Mouse (Mus musculus): Measurements from ENCODE around the gene Fank1.
"Not testable (repeated sequence)": the region's sequence is repeated elsewhere in the genome, so short reads cannot be mapped to it uniquely, and the experiment has no call there.

Gene Fank1

DNA sequence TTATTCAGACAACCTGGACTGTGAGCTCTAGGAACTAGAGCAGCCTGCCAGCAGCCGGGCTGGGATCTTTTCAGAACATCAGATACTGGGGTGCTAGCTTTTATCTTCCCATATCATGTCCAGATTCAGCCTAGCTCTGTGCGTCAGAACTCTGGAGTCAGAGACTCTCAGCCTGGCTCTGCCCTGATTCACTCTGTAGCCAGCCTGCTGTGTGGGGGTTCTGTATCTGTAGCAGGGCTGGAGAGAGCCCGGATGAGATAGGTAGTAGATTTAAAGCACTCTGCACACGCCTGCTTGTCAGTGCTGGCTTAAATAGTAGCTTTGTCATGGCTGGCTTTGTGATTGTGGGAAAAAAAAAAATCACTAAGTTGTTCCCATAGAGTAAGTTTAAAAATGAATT is 51.9 kb downstream of the Fank1 start:
- no peak for DNase-seq (ENCODE audit: low read depth, low spot score)

DNA sequence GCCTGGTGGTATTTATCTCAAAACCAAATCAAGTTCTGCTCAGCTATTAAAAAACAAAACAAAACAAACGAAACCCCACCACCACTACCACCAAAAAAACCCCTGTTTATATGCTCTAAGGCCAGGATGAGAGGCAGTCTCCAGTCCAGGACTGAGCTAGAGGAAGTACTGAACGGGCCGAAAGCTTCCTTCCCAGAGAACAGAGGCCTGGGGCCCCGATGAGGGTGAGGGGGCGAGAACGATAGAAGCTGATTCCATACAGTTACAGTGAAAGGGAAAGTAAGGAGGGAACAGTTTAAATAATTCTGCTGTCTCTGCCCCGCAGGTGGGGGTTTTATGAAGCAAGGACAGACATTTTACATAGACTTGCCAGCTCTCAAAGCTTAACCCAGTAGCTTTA is 52.9 kb downstream of the Fank1 start:
- DNase-seq (ENCODE audit: low read depth, low spot score): no peak

DNA sequence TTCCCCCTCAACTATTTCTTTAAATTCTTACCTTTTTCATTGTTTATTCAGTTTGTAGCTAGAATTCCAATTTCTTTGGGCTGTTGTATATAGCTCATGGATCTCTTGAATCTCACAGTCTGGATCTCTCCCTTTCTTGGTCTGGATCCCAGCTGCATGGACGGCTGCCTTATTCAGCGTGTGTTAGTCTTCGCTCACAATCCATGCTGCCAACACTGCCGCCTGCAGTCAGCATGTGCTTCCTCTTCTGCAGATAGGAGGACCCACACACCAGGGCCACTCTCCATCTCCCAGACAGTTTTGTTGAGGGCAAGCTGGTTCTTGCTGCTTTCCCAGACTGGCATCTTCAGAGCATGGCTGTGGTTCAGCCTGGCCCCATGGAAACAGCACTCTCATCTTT is 62.9 kb downstream of the Fank1 start:
- no peak for DNase-seq (ENCODE audit: low read depth, low spot score)

DNA sequence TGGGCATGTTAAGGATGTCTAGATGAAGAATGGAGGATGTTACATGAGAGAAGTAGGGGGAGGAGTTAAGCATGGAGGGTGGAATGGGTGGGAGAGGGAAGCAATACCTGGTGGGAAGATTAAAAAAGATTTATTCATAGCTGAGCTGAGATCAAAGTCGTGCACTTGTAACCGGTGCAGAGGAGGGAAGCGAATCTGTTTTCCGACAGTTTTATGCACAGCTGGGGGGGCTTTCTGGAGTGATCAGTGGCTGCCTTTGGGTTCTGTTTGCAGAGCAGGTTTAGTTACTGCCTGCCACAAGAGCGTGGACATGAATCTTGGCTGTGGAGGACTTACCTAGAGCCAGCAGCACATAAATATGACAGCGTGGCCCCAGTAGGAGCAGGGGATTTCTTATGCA is 65.4 kb downstream of the Fank1 start:
- DNase-seq (ENCODE audit: low read depth, low spot score): no peak

DNA sequence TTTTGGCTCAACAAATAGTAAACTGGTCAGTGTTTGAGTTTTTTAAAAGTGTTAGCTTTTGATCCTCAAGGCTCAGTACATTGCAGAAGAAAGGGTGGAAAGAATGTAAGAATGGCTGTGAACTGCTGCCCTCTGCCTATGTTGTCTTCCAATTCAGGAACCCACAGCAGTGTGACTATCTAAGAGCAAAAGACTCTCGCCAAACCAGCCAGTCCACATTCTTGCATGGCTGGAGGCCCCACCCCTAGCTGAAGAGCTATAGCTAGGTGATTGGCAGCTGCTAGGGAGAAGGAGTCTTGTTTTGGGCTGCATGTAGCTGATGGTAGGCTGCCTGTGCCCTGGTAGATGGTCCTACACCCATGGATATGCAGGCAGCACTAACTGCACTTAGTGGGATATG is 70.5 kb downstream of the Fank1 start:
- no peak for DNase-seq (ENCODE audit: low read depth, low spot score)

DNA sequence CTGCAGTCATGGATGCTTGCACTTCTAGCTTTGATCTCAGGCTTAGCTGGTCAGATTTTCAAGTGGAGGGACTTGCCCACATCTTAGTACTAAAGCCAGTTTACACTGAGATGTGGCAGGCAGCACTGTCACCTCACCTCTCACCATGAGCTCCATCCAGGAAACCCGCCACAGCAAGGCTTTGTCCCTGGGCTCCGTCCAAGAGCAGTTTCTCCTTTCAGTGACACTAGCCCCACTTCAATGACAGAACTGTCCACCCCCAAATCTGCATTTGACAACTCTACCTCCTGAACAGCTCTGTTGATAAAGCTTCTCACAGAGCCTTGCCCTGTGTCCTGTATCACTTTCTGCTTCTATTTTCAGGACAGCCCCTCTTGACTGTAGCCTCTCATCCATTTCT is 71.5 kb downstream of the Fank1 start:
- no peak for DNase-seq (ENCODE audit: low read depth, low spot score)

DNA sequence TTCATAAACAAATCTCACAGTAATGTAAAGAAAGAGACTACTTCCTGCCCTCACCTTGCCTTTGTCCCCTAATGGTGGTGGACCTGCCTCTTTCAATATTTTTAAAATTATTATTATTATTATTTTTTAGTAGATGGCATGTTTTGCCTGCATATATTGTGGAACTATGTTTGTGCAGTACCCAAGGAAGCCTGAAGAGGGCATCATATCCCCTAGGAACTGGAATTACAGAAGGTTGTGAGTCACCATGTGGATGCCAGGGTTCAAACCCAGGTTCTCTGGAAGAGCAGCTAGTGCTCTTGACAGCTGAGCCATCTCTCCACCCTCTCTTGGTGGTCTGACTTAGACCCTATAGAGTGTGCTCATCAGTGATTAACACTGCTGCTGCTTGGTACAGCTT is 74.1 kb downstream of the Fank1 start:
- DNase-seq (ENCODE audit: low read depth, low spot score): no peak

DNA sequence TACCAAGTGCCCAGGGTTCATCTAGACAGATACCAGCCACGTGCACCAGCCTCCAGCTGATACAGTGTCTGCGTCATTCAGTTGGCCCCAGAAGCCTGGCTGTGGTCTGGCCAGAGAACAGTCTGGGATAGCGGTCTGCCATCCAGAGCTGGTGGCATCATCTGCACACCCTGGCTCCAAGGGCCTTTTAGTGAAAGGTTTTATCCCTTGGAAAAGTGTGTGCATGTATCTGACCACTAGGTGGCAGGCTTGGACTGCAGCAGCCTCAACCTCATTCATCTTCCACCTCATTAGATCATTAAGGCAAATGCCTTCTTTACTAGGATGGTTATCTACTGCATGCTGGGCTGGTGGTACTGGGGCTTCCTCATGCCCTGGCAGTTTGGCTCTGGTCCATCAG is 79.6 kb downstream of the Fank1 start:
- peak; percentile 39 for DNase-seq (ENCODE audit: low read depth, low spot score)

DNA sequence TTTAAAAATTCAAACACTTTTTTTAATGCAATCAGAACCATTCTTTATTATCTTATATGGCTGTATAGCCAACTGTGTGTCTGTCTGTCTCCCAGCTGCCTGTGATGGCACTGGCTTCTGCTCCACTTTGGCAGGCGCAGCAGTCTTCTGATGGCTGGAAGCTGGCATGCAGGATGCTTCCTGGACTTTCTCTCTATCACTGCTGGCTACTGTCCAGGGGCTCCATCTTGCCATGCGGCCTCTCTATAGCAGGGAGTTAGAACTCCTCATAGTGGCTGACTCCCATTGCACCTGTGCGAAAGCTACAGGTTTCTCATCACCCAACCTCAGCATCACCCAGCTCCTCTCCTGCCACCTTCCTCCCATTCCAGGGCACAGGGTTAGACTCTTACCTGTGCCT is 81.8 kb downstream of the Fank1 start:
- DNase-seq (ENCODE audit: low read depth, low spot score): no peak

DNA sequence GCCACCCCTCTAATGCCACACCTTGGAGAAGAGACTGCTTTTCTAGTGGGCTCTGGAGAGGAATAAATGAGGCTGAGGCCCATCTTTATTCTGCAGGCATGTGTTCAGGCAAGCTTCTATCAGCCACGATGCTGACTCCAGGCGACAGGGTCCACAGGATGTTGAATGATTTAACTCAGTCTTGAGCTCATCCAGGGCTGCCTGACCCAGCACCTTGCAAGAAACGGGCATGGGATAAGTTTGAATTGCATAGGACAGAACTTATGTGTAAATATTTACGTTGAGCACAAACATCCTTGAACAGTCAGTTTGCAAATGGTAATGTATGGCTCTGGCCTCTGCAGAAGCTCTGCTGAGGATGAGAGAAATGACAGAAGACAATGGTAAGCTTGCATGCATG is 82.9 kb downstream of the Fank1 start:
- DNase-seq (ENCODE audit: low read depth, low spot score): no peak

DNA sequence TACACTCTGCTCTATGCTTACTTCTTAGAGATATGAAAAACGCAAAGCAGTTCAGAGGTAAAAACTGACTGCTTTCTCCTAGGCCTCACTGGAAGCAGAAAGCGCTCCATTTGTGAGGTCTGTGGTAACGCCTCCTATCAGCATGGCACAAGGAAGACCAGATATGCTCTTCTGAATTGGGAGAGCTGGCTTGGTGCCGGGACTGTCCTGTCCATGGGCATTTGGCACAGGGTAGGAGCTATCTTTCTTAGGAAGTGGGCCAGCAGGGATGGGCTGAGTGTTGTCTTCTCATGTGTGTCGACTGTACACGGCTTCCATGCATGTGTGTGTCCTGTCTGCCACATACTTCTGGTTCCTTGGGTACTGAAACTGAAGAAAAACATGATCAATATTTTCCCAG is 85.6 kb downstream of the Fank1 start:
- no peak for DNase-seq (ENCODE audit: low read depth, low spot score)

DNA sequence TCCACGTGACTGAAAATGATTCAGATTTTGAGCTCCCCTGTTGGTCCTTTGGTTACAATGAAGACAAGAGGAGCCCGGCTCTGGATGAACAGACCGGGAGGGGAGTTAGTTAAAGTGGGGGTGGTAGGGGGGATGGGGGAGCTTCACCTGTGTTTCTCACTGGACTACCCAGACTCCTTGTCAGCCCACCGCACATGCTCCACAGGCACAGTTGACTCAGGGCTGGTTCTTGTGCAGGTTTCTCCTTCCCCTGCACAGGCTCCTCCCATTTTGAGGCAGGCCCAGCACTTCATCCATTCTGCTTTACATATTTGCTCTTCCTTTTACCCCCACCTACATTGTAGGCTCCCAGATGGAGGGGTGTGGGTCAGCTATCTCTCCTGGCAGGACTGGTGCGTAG is 86.1 kb downstream of the Fank1 start:
- DNase-seq (ENCODE audit: low read depth, low spot score): no peak

DNA sequence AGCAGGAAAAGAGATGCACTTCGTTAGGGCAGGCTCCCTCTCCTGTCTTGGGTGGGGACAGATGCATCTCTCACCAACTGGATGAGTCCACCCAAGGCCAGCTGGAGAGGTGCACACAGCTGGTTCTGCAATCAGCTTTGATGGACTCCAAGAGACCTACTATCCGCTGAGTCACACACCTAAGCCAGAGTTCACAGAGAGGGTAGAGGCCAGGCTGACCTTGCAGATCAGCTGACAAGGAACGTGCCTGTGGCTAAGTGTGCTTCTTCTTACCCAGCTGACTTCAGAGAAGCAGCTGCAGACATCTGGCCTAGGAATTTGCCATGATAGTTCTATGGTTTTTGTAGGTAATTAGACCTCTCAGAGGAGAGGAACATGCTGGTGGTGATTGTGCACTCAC is 86.5 kb downstream of the Fank1 start:
- no peak for DNase-seq (ENCODE audit: low read depth, low spot score)

DNA sequence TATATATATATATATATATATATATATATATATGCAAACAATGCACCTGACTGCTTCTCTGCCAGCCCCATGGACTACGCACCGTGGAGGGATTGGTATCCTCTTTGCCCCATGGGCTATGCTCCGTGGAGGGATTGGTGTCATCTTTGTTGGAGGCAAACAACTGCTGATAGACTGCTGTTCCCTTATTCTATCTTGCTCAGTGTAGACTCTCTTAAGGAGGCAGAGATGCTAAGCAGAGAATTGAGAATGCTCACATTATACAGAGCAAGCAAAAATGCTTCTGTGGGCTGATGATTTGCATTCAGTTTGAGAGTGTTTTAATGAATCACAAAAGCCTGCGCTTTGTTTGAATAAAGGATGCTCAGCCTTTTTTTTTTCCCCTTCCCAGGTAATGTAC is 87.0 kb downstream of the Fank1 start:
- DNase-seq (ENCODE audit: low read depth, low spot score): no peak

DNA sequence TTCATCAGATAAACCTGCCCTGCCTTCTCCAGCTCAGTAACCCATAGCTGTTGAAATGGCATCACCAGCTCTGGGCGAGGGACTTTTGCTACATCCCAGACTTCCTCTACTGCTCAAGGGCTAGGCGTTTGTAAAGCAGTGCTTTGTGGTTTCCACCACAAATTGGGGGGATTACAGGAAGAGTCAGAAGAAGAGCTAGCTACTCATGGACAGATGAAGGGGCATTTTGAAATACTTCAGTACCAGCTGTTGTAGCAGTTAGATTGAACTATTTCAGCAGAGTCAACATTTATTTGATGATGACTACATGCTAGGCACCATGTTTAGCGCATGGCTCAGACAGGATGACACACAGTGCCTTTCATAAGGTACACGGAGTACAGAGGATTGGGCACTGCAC is 93.6 kb downstream of the Fank1 start:
- DNase-seq (ENCODE audit: low read depth, low spot score): no peak

DNA sequence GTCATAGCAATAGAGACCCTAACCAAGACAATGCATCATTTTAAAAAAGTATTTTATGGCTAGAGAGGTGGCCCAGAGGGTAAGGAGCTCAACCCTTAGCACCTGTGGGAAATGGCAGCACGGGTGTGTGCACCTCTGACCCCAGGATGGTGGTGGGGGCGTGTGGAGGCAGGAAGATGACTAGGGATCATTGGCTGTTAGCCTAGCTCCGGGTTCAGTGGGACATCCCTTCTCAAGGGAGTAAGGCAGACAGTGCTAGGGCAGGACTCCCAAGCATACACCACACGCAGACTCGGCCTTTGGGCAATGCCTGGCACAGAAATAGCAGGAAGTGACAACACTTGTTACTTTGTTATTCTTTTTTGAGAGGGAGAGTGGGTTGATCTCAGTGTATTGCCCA is 96.0 kb downstream of the Fank1 start:
- no peak for DNase-seq (ENCODE audit: low read depth, low spot score)

DNA sequence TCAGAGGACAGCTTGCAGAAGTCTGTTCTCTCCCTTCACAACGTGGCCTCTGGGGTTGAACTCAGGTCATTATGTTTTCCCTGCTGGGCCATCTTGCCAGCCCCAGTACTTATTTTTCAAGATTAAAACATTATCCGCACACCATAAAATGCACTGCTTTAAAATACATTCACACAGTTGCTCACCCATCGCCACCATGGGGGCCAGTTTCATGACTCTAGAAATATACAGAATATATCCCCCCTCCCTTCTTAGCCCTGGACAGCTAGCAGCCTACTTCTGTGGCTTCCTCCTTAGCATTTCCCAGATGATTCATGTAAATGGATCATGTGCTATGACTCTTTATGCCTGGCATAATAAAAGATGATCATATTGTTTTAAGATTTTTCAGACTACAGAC is 99.5 kb downstream of the Fank1 start:
- no peak for DNase-seq (ENCODE audit: low read depth, low spot score)

DNA sequence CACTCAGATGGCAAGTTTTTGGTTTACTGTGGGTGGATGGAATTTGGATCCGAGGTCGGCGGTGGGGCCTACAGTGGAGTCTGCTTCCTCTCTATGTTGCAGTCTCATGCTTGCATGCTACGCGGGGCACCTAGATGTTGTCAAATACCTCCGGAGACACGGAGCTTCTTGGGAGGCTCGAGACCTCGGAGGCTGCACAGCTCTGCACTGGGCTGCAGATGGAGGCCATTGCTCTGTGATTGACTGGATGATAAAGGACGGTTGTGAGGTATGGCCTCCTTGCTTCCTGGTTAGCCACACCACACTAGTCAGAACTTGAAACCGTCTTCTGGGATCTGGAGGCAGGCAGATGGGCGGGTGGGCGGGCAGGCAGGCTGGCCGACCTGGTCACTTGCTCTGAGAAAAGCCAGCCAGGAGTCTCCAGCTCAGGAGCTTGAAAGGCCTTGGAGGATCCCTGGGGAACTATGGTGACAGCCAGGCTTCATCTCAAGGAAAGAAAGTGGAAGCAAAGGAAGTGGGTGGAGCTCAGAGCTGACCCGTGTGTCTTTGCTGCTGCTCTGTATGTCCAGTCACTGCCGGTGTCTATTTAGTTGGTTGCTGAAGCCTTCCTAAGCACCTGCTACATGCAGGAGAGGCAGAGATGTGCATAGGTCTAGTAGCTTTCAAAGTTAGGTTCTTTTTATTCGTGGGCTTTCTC is 100.1 kb downstream of the Fank1 start:
- no peak for DNase-seq (ENCODE audit: low read depth, low spot score)

DNA sequence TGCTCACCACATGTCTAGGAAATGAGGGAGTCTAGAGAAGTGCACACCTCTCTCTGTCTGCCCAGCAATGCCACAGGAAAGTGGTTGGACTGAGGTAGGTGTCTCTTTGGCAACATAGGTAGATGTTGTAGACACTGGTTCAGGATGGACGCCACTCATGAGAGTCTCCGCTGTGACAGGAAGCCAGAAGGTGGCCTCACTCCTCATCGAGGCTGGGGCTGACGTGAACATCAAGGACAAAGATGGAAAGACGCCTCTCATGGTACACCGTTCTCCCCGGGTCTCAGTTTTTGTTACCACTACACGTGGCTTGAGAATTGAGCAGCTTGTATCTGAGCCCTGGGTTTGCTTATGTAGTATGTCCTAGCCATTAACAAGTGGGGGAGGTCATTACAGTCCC is 103.1 kb downstream of the Fank1 start:
- no peak for DNase-seq (ENCODE audit: low read depth, low spot score)

DNA sequence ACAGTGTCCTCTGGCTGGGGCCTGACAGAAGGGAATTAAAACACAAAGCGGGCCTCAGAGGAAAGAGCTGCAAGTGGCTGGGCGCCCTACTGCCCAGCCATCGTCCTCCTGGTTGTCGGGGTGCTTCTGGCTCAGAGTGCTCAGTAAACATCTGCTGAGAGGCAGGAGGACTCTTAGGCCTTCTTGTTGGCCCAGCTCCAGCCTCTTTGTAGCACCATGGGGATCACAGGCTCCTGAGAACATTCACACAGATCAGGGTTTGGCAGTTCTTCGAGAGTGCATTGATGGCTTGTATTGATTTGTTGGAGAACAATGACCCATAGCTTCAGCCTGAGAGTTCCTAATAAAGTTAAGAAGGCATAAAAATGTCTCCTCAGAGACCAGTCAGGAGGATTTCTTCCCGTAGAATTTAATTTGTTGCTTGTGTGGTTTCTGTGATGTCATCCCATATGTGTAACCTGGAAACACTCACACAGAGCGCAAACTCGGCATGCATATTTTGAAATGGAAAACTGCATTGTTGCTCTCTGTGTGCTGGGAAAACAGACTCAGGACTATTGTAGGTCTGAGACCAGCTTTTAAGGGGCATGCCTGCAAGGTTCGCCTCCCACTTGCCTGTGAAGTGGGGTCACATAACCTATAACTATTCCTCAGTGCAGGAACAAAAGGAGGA is 108.2 kb downstream of the Fank1 start:
- DNase-seq (ENCODE audit: low read depth, low spot score): not testable (repeated sequence)

DNA sequence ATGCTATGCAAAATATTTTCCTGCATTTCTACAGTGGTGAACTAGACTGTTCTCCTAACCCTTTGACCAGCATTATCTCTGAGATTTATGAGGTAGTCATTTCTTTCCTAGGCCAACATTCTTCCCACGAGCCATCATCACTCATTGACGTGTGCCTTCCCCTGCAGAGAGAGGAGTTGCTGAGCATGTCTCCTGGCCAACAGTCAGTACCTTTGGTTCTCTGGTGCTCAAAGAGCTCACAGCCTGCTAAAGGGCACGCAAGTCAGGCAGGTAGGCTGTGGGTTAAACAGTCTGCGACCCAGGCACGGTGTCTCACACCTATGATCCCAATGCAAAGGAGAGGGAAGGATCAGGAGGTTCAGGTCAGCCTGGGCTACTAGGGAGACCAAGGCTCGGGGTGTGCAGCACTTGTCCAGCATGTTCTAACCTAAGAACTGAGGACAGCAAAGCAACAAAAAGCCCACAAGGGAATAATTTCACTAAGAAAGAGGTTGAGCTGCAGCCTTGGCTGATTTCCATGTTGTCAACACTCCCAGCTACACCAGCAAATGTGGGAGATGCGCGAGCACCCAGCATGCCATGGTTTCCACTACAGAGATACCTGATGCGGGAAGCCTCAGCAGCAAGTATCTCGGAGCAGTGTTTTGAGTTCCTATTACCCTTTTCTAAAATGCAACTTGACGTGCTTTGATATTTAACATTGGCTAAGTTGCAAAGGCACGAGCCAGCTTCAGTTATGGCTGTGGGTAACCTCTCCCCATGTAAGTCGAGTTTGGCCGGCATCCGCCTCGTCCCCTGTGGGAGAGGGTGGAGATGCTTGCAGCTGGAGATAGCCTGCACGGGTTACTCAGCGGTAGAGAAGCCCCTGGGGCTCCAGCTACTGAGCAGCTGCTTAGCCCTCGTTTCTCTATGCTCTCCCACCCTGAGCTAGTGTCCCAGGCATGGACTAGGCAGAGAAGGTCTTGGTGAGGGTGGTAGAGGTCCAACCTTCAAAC is 112.6 kb downstream of the Fank1 start:
- DNase-seq (ENCODE audit: low read depth, low spot score): no peak

DNA sequence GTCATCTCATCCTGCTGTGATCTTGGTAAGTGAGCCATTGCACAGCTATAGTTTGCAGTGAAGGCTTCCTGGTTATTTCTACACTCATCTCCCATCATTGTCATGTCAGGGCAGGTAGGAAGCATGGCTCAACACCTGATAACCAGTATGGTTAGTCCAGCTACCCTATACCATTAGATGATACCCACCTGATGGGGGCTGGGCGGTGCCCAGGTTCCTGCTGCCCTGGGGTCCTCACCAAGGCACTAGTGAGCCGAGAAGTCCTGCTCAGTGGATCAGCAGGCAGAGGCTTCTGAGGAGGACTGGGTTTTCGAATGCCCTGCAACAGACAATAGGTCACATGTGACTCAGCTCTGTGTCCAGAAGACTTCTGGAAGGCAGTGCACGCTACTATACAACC is 113.3 kb downstream of the Fank1 start:
- no peak for DNase-seq (ENCODE audit: low read depth, low spot score)

DNA sequence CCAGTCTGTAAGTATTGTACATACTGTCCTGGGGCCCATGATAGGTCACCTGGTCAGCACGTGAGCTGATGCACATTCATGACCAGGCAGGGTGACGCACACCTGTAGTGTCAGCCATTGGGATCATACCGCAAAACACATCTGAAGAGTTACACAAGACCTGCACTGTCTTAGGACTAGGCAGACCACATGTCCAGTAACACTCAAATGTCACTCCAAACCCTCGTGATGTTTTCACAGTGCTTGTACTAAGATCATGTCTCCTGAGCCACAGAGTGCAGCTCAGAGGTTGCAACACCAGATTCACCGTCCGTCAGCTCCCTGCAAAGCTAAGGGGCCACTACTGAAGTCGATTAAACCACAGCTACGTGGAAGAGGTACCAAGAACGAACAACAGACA is 114.6 kb downstream of the Fank1 start:
- DNase-seq (ENCODE audit: low read depth, low spot score): no peak
